Mouse (Mus musculus) liver, postnatal 0 days (tissue): ENCODE measurements around the gene Dph5.

Source experiments
- CTCF ChIP-seq: sonication (generic); IDR thresholded peaks from 2 replicates; pipeline ENCODE4 v1.5.1; 2016; ENCODE audit warnings: antibody characterized with exemption, low read depth
- EP300 ChIP-seq: IDR thresholded peaks from 2 replicates; pipeline ENCODE4 v1.6.1; 2016; ENCODE audit warnings: antibody characterized with exemption, low read depth, mild to moderate bottlenecking

DNA sequence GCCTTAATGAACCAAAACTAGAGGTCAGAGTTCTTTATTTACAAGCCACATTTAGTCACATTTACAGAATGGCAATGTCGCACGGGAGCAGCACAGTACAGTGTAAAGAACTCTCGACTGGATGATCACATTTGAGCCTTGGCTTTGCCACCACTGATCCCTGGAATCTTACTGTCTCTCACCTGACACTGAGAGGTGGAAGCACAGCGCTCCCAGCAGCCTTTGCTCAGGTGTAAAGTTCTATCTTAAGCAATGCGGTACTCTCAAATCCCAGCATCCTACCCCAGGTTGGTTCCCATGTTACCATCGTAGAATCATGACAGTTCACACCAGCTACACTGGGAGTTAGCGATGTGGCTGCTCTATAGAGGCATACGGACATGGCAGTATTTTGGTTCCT lies 53.8 kb downstream of the Dph5 start:
- TF ChIP-seq CTCF, result no peak
- TF ChIP-seq EP300, result no peak
